Mouse (Mus musculus): ENCODE measurements around the gene Mvk.

- TF ChIP-seq CTCF (IDR thresholded peaks at IDR 0.05; ENCODE audit: low read depth): no peak
- TF ChIP-seq EP300 (IDR thresholded peaks at IDR 0.05; ENCODE audit: low read depth): no peak
Measured at GRCm38 (mm10) chr5:114468007-114468406, 23.9 kb downstream of the Mvk start.
